Mouse (Mus musculus): ENCODE results near the gene Xxylt1.

Xxylt1 gene

DNA sequence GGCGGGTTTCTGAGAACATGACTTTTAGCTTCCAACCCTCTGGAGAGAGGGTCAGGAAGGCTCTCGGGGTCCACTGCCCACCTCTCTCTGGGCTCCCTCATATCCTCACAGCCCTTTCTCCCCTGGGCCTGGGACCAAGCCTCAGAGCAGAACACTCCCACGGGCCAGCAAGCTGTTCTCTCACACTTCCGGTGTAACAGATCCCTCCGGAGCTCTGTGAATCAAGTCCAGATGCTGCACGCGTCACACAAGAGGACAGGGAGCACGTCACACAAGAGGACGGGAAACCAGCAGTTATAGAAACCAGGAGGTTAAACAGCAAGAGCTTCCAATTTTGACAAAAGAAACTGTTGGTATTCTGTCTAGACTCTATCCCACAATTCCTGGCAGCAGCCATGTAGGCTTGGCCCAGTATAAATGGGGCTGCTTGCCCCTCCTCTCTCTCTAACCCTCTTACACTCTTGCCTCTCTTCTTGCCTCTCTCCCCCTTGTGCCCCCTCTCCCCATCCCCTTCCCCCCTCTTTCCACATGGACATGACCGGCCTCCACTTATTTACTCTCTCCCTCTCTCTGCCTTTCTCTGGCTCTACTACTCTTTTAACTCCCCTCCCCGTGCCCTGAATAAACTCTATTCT is 19.9 kb downstream of the Xxylt1 start:
- no peak for DNase-seq (ENCODE audit: low spot score in 2 of 2)

DNA sequence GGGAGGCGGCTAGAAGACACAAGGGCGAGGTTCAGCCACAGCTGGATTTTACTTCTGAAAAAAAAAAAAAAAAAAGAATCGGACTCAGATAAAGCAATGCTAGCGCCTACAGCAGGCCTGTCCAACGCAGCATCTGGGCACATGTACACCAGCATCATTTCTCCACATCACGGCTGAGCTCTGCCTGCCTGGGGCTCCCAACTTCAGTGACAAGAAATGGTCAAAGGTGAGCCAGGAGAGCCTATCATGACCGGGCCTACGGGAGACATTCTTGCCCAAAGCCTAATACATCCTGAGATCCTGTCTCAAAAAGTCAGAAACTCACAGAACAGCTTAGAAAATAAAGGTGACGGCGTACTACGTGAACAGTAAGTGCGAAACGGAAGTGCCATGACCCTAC is 20.5 kb downstream of the Xxylt1 start:
- DNase-seq (ENCODE audit: low spot score in 2 of 2) = no peak

DNA sequence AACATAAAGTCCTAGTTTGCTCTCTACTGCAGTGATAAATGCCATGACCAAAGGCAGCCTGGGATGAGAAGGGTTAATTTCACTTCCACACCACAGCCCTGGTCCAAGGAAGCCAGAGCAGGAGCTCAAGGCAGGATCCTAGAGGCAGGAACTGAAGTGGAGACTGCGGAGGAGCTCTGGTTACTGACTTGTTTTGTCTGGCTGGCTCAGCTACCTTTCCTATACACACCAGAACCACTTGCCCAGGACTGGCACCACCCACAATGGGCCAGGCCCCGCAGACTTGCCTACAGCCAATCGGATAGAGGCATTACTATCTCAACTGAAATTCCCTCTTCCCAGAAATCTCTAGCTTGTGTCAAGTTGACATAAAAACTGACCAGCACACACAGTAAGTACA is 21.0 kb downstream of the Xxylt1 start:
- no peak for DNase-seq (ENCODE audit: low spot score in 2 of 2)

DNA sequence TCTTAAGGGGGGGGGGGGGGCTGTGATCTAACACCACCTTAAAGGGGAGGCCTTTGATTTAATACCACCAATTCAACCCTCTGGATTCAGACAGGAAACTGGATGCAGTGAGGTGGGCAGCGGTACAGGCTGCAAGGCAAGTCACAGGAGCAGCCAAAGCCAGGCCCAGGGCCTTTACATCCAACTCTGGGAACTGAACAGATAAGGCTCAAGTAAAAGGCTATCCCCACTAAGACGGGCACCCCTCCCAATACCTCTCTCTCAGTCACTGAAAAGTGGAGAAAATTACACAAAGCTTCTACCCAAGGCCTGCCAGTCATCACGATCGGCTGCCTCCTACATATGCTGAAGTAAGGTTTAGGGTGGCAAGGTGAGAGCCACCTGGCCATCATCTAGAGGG is 21.5 kb downstream of the Xxylt1 start:
- no peak for DNase-seq (ENCODE audit: low spot score in 2 of 2)

DNA sequence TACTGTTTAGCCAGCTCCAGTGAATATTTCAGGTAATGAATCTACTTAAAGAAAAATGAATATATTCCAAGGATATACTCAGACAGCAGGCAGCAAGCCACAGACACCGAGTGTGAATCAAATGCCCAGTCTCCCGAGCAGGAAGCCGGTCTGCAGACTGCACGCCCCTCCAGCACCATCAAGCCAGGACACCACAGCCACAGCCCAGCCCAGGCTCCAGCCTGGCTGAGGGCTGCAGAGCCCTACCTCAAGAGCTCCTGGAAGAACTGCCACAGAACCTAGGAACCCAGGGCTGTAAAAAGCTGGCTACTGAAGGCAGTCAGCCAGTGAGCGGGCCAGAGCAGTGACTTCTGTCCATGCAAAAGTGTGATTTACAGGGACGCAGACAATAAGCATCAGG is 28.4 kb downstream of the Xxylt1 start:
- no peak for DNase-seq (ENCODE audit: low spot score in 2 of 2)

DNA sequence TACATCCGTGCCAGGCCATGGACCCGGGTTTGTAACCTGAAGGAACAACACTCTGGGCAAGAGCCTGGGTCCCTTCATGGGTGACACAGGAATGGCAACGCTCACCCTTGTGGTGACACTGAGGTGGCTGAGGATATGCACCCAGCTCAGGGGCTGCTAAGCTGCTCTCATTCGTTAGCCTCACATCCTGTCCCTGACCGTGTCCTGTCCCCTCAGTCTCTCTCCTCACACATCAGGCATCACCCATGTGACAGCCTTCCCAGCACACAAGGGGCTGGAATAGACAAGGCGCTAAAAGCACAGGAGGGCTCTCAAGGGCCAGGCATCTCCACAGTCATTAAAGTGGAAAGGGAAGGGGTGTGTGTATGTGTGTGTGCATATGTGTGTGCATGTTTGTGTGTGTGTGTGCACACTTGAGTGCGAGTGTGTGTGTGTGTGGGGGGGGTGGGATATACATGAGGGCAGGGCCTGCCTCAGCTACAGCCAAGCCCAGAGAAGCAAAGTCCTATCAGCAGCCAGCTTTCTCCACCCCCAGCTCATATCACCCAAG is 29.0 kb downstream of the Xxylt1 start:
- no peak for DNase-seq (ENCODE audit: low spot score in 2 of 2)

DNA sequence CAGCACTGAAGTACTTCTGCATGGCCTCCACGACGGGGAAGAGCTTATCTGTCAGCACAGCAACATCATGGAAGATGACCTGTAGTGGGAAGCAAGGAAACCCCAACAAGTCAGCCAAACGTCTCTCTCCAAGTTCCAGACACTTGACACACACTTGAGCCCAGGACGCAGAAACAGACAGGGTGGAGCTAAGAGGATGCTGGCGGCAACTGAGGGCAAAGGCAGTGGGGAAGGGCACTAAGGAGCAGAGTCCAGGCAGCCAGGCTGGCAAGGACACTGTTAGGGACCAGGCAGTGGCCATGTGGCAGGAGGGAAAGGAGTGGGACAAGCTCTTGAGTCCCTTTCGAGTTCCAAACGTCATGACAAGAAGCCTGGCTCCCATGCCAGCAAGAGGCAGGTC is 30.5 kb downstream of the Xxylt1 start:
- DNase-seq (ENCODE audit: low spot score in 2 of 2) = no peak

DNA sequence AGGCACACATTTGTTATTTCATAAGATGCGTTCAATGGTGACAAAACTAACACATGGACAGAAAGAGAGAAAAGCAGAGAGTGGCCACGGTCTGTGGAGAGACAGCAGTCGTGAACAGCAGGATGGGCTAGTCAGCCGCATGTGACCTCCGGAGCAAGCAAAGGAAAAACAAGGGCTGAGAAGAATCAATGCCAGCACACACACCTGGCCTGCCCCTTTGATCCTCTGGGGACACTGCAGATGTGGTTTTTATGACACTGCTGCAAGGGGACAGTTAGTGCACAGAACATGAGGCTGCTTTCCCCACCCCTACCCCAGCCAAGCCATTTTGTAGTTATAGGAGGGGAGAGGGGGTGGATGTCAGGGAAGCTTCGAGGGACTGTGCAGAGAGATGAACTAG is 33.0 kb downstream of the Xxylt1 start:
- no peak for DNase-seq (ENCODE audit: low spot score in 2 of 2)

DNA sequence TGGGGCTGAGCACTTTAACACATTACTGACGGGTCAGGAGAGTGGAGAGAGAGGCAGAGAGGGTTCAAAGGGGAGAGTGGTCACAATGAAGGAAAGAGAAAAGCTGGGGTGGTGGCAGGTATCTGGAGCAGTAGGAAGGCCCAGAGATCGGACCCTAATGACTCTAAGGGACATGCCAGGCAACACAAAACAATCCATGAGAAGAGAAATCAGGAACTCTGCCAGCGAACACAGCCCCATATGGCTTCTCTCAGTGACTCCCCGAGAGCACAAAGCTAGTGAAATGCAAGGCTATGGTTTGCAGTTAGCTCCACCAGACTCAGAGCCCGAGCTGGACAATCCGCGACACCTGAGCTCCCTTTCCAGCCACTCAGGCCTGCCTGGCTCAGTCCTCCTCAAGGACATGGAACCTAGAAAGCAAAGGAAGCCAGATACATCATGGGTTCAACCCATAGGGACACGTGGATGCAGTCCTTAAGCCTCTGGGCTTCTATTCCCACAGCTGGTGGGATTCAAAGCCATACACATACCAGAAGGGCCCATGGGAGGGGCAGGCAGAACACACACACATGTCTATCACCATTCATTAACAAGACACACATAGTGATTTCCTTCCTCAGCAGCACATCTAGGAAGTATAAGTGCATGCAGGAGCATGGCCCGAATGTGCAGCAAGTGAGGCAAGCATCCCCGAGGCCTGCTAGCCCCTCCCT is 33.9 kb downstream of the Xxylt1 start:
- DNase-seq (ENCODE audit: low spot score in 2 of 2) = no peak

DNA sequence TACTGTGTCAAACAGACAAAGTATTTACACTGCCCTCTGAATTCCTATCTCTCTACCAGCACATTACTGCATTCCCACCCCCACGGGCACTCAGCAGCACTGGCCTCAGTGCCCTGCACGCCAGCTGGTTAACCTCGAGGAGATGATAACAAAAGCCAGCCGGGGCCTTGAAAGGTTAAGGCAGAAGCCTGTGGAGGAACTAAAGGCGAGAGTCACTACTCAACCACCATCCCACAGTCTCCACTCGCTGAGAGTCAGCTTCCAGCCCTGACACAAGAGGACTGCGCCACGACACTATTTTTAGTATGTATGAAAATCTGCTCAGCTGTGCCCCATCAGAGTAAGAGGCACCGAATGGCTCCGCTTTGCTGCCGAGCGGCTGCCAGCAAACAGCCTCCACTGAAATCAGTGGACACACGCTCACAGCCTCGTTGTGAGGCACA is 35.0 kb downstream of the Xxylt1 start:
- no peak for DNase-seq (ENCODE audit: low spot score in 2 of 2)

DNA sequence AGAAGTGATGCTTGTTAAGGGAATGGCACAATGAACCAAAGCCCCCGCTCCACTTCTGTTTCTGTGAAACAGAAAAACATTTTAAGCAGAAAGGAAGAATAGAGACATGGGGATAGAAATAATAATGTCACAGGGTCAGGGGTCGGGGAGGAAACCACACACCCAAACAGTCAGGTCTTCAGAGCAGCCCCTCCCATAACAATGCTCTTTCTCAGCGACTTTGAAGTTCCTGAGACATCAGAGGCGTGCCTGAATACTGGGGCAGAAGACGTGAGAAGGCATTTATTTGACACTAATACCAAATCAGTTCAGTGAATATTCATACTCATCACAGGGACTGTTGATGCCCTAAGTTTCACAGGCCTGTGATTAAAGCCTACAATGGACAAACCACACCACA is 36.0 kb downstream of the Xxylt1 start:
- DNase-seq (ENCODE audit: low spot score in 2 of 2) = no peak

DNA sequence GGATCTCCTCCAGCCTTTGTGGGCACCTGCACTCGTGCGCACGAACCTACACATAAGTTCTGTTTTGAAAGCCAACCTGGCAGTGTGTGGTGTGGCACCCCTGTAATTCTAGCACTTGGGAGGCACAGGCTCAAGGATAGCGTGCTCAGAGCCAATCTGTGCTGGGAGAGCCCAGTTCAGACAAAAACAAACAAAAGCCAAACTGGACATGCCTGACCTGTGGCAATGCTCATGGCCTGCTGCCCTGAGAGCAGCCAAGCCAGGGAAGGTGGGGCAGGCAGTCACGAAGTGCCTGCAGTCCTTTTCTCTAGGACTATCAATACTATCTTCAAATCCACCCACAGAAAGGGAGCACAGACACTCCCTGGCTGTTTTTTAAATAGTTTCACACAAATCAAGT is 38.1 kb downstream of the Xxylt1 start:
- DNase-seq (ENCODE audit: low spot score in 2 of 2) = no peak

DNA sequence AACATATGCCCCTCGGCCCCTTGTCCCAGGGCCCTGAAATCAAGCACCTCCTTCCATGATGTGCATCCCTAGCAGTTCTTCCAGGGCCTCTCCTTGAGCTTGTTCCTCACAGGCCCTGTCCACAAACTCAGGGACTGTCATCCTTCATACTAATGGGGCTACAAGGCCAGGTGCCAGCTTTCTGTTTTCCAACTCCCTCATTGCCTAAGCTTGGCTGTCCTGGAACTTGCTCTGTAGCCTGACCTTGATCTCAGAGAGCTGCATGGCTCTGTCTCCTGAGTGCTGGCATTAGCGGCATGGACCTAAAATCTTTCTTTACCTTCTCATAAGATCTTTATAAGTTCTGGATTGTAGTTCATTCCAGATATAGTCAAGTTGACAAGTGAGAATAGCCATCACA is 39.7 kb downstream of the Xxylt1 start:
- DNase-seq (ENCODE audit: low spot score in 2 of 2) = no peak

DNA sequence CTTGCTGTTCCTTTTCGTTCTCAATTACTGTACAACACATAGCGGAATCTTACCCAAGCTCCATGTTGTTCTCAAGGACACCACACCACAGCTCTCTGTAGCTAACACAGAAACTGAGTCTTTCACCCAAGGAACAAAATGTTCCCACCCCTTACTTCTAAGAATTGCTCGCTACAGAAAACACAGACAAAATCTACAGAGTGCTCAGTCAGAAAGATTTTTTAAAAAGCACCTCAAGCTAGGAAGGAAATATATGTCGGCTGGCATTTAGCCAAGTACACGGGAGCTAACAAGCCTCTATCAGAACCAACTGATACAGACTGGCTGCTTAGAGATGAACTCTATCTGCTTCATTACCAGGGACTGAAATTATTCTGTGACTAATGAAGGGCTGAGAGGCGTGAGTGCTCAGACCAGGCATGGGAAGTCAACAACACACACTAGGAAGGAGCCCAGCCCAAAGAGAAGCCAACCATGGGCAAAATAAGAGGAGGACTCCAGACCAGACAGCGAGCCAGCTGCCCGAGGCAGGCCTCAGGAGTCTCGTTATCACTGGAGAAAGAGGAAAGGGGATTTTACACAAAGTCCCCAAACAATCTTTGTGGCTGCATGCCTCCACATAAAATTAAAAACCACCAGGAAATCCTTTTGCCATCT is 41.3 kb downstream of the Xxylt1 start:
- DNase-seq (ENCODE audit: low spot score in 2 of 2) = no peak

DNA sequence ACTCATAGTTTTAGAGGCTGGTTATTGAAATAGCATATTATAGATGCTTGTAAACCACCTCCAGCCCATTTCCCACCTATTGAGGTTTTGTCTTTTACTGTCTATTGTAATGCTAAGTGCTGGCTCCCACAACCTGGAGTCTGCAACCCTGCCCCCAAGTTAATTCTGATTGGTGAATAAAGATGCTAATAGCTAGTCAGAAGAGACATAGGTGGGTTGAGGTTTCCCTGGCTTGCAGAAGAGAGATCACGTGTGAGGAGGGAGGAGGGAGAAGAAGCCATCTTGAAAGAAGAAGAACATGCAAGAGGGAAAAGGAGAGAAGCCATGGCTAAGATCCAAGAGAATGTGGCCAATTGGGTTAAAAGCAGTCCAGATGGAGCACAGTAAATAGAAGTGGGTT is 43.8 kb downstream of the Xxylt1 start:
- DNase-seq (ENCODE audit: low spot score in 2 of 2) = no peak

DNA sequence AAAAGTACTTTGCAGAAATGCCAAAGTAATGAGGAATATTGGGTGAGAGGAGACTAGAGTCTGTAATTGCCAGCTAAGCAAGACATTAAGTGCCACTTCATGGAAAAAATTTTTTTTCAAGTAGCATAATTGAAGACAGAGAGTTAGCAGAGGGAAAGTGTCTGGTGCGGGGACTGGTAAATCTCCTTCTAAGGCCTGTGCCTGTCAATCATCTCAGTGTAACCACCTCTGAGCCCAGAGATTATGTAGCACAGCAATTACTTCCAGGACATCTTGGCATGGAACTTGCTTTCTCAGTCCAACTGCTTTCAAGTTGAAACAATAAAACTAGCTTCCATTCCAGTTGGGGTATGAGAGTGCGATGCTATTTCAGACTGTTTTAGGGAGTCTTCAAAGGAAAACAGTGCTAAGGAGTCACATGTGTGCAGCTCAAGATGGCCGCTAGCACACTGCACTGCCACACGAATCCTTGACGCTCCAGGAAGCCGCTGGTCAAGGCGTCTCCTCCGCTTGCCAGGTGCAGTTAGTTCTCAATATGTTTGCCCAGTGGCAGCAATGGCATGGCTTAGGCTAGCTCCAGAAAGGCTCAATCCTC is 45.5 kb downstream of the Xxylt1 start:
- no peak for DNase-seq (ENCODE audit: low spot score in 2 of 2)

DNA sequence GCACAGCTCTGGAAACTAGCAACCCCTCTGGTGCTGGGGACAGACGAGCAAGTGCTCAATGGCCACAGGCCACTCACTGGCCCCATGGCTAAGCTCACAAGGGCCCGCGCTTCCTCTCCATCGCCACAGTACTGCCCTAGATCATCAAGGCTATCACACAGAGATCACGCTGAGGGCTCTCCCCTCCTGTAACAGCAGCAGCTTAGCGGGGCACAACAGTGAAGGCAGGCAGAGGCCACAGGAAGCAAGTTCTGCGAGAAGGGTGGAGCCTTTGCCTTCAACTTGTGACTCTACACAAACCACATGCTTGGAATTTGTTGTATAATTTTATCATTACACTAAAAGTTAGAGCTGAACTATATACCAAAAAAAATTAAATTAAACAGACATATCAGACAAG is 46.0 kb downstream of the Xxylt1 start:
- no peak for DNase-seq (ENCODE audit: low spot score in 2 of 2)

DNA sequence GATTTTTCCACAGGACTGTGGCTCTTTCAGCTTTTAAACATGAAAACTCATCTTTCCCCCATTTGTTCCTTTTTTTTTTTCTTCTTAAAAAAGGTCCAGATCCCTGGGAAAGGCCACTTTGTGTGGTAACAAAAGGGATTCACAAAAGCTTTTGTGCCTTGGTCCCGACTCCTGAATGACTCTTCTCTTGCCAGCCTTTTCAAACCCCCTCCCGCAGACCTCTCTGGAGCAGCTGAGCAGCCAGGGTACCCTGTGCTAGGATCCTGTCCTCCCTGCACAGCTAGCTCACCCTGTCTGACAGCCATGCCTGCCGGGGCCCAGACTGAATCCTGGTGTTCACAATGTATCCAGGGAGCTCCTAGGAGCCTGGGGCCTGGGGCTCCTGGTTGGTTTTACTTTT is 47.2 kb downstream of the Xxylt1 start:
- DNase-seq (ENCODE audit: low spot score in 2 of 2) = no peak

DNA sequence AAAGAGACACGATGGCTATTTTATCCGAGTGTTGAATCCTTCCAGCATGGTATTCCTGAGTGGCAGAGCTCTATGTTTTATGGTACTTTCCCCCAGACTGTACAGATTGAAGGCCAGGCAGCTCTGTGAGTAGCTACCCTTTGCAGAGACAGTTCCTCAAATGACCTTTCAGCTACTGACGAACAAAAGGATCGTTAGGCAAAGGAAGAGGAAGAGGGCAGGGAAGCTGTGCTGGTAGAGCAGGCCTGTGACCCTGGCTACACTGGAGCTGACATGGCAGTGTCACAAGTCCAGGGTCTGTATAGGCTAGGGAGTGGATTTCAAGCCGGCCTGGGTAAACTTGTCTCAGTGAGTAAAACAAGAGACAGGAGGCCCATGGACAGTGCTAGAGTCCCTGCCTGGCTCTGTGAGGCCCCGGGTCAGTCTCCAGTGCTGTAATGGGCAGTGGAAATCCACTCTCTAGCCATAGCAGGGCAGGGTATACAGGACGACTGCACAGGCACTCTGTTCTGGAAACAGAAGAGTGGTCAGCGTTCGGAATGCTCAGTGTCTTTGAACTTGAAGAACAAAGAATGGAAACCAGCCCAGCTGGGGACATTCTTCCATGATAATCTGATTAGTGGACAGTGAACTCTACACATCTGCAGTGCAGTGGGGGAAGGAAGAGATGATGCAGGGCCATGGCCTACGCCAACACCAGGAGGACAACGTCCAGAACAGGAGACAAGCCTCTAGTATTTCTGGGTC is 51.3 kb downstream of the Xxylt1 start:
- no peak for DNase-seq (ENCODE audit: low spot score in 2 of 2)

DNA sequence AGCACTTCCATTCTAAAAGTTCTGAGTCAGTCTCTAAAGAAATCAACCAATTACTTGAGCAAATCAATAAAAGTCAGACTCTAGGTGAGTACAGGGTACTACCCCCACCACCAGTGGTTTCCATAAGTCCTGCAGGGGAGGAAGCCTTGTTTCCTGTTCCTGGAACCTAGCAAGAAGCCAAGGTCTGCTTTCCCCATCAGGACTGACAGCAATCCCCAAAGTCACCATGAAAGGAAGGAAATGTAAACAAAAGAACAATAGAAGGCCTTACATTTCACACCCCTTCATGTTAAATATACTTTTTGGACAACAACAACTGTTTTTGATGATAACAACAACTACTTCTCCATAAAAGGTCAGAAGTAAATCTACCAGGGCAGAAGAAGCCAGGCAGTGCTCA is 53.6 kb downstream of the Xxylt1 start:
- DNase-seq (ENCODE audit: low spot score in 2 of 2) = no peak

DNA sequence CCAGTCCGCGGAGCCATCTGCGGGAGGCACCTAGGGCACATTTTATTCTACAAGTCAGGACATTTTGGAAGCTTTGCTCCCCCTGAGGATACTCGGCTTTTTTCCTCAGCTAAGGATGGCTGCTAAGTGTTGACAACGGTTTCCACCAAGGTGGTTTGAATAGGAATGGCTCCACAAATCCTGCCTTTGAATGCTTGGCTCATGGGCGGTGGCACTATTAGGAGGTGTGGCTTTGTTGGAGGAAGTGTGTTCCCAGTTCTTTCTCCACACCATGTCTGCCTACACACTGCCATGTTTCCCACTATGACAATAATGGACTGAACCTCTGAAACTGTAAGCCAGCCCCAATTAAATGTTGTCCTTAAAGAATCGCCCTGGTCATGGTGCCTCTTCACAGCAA is 55.7 kb downstream of the Xxylt1 start:
- DNase-seq (ENCODE audit: low spot score in 2 of 2) = no peak

DNA sequence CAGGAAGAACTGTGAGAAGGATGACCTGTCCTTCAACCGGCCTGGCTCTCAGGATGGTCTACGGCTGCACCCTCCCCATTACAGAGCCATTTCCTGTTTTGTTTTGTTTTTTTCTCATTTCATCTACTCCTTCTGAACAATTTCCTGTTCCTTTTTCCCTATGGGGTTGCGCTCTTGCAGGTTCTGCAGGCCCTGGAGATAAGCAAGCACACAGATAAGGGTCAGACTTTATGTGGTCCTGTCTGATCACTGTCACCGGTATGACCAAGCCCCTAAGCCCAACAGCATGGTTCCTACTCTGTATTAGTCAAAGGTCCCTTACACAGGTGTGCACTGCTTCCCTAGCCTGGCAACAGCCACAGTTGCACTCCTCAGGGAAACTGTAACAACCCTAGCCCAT is 56.2 kb downstream of the Xxylt1 start:
- DNase-seq (ENCODE audit: low spot score in 2 of 2) = no peak
